Mouse (Mus musculus) neural tube, embryonic 11.5 days (tissue): ENCODE results near the gene Cpsf4l. TPM values are rescaled to one million over a fixed set of nuclear protein-coding genes. Genes with fewer than 3 reads are reported as not detected.
"Not testable (repeated sequence)": the region's sequence is repeated elsewhere in the genome, so short reads cannot be mapped to it uniquely, and the experiment has no call there.

Experiments used
- ATAC-seq: fragments of 200-750 bp; cut with Nextera tagmentation; 2 replicates; pipeline ENCODE4 v1.8.0; 2017; ENCODE audit warnings: moderate number of reproducible peaks, mild to moderate bottlenecking, moderate TSS enrichment, moderate library complexity; ENCODE audit not compliant: insufficient read depth, low FRiP score, low TSS enrichment
- DNase-seq: peaks from one replicate; pipeline ENCODE4 v3.0.0-alpha.2; 2015; ENCODE audit warnings: low spot score
- H3K27ac ChIP-seq: fragments of 300-500 bp; sonication (generic); 2 replicates; pipeline ENCODE4 v1.5.1; 2014; ENCODE audit warnings: low read depth, mild to moderate bottlenecking, low read length
- H3K27me3 ChIP-seq: fragments of 300-500 bp; sonication (generic); 2 replicates; pipeline ENCODE4 v1.6.1; 2014; ENCODE audit warnings: mild to moderate bottlenecking, low read length, mixed read lengths; ENCODE audit not compliant: control insufficient read depth, insufficient read depth
- H3K36me3 ChIP-seq: fragments of 300-500 bp; sonication (generic); 2 replicates; pipeline ENCODE4 v1.6.1; 2014; ENCODE audit warnings: mild to moderate bottlenecking, low read length, moderate library complexity, mixed read lengths; ENCODE audit not compliant: control insufficient read depth, insufficient read depth
- H3K4me1 ChIP-seq: fragments of 300-500 bp; sonication (generic); 2 replicates; pipeline ENCODE4 v1.6.1; 2014; ENCODE audit warnings: low read length, mixed read lengths; ENCODE audit not compliant: control insufficient read depth, insufficient read depth
- H3K4me2 ChIP-seq: fragments of 300-500 bp; sonication (generic); 2 replicates; pipeline ENCODE4 v1.6.1; 2014; ENCODE audit warnings: low read depth, mild to moderate bottlenecking, moderate library complexity
- H3K4me3 ChIP-seq: fragments of 300-500 bp; sonication (generic); 2 replicates; pipeline ENCODE4 v1.5.1; 2014; ENCODE audit warnings: low read depth, low read length
- H3K9ac ChIP-seq: fragments of 300-500 bp; sonication (generic); 2 replicates; pipeline ENCODE4 v1.6.1; 2014; ENCODE audit warnings: mild to moderate bottlenecking, low read length
- H3K9me3 ChIP-seq: fragments of 300-500 bp; sonication (generic); 2 replicates; pipeline ENCODE4 v1.6.1; 2016; ENCODE audit warnings: low read length; ENCODE audit not compliant: control insufficient read depth
- WGBS: fragments of 180-500 bp; shearing (Covaris S2); extraction: QIAGEN DNeasy Blood & Tissue Kit; methylation state at CpG from one replicate; pipeline ENCODE4 v1.1.7; 2014; 5-methylcytosine and 5-hydroxymethylcytosine counted together
- polyA plus RNA-seq: library from polyadenylated mRNA; unstranded; fragments of >200 nt; fragmentation: Nextera tagmentation; extraction: Ambion mirVana; gene quantifications from 2 replicates; pipeline ENCODE4 v1.2.1, GENCODE M21; 2014

Cpsf4l gene
- polyA plus RNA-seq, 1 experiment from 2014 or later, result 0.50 TPM

DNA sequence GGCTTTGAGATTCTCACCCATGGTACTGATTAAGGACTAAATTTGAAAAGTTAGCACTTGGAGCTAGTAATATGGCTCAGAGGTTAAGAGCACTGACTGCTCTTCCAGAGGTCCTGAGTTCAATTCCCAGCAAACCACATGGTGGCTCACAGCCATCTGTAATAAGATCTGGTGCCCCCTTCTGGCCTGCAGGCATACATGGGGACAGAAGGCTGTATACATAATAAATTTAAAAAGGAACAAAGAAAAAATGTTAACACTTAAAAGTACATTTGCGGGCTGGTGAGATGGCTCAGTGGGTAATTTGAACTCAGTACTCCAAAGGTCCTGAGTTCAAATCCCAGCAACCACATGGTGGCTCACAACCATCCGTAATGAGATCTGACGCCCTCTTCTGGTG lies 49.6 kb downstream of the Cpsf4l start:
- not testable (repeated sequence) for H3K9me3 ChIP-seq, H3K27me3 ChIP-seq, H3K4me1 ChIP-seq, H3K4me2 ChIP-seq, DNase-seq, H3K27ac ChIP-seq, H3K4me3 ChIP-seq, ATAC-seq, H3K9ac ChIP-seq
- 97% methylated on average over 3 of the region's 3 CpGs for WGBS
- peaks cover 19% of the 10 kb centered on the region for H3K36me3 ChIP-seq

DNA sequence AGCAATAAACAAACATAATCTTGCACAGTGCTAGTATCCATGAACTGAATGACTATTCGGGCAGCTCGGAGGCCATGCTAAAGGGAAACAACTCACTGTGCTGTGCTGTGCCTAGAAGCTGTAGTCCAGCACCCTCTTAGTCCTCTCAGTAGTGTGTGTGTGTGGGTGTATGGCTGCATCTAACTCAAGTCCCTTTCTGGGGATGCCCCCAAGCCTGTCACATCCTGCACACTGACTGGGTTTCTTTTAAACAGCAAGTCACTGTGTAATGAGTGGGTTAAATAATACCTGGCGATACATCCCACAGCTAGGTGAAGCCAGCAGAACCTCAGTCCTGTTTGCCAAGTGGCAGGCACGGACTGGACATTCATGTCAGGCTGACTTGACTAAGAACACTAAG lies 51.1 kb downstream of the Cpsf4l start:
- Histone ChIP-seq H3K4me2 (no peak overlapping the region), H3K36me3 (peaks cover 21% of the 10 kb centered on the region), H3K9ac (no peak overlapping the region), H3K4me3 (no peak overlapping the region), H3K27me3 (no peaks in the 10 kb centered on the region), H3K4me1 (no peaks in the 10 kb centered on the region), H3K9me3 (no peaks in the 10 kb centered on the region), H3K27ac (no peak overlapping the region)
- DNase-seq (no peak), ATAC-seq (no peak)
- WGBS, result 86% methylated on average over 4 of the region's 4 CpGs

DNA sequence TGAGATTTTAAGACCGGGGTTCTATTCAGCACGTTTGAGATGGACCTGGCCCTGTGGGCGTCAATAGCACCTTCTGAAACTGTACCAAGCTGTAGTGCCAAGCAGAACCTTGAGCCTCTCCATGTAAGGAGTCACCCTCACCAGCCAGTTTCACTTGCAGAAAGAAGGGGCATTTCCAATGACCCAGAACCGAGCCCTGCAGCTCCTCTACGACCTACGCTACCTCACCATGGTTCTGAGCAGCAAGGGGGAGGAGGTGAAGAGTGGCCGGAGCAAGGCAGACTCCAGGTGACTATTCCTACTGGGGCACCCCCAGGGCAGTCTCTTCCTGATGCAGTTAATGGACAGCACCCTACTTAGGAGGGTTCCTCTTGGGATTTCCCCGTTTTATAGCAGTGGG lies 51.5 kb downstream of the Cpsf4l start:
- Histone ChIP-seq H3K27ac (no peak overlapping the region), H3K4me1 (no peaks in the 10 kb centered on the region), H3K4me3 (no peak overlapping the region), H3K9me3 (no peaks in the 10 kb centered on the region), H3K4me2 (no peak overlapping the region), H3K27me3 (no peaks in the 10 kb centered on the region), H3K36me3 (peaks cover 22% of the 10 kb centered on the region), H3K9ac (no peak overlapping the region)
- no peak for ATAC-seq
- no peak for DNase-seq
- WGBS, result 89% methylated on average over 8 of the region's 8 CpGs

DNA sequence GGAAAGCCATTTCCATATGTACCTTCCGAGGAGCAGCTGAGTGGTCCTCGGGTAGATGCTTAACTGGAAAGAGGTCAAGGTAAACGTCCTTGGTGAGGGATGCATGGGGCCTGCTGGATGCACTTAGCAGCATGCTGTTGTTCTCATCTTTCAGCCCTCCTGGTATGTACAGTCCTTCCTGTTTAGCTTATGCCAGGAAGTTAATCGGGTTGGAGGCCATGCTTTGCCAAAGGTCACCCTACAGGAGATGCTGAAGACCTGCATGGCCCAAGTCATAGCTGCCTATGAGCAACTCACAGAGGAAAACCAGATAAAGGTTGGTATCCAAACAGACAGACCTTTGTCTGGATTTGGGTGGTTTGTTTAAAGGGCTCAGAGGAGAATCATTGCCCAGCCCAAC lies 52.6 kb downstream of the Cpsf4l start:
- no peak overlapping the region for H3K4me2 ChIP-seq
- ATAC-seq (no peak), DNase-seq (no peak)
- H3K4me3 ChIP-seq, result no peak overlapping the region
- 76% methylated on average over 4 of the region's 4 CpGs for WGBS
- H3K36me3 ChIP-seq, result peaks cover 20% of the 10 kb centered on the region
- no peak overlapping the region for H3K9ac ChIP-seq
- no peaks in the 10 kb centered on the region for H3K9me3 ChIP-seq
- H3K4me1 ChIP-seq, result no peaks in the 10 kb centered on the region
- H3K27me3 ChIP-seq, result no peaks in the 10 kb centered on the region
- H3K27ac ChIP-seq, result no peak overlapping the region

DNA sequence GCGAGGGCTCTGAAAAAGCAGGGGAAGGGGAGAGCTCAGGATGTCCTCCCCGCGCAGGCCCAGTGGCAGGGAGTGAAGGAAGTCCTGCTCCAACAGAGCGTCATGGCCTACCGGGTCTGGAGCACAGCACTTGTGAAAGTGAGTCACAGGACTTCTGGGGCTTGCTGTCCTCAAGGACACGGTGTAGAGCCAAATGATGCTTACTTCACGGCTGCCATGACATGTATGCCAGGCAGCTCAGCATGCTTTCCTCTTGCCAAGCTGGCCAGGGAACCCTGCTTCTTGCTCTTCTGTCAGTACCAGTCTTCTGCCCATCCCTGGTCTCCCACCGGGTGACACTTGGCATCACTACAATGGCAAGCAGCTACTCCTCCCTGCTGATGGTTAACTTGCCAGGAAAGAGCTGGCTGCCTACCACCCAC lies 53.3 kb downstream of the Cpsf4l start:
- Histone ChIP-seq H3K36me3 (peaks cover 17% of the 10 kb centered on the region), H3K4me2 (no peak overlapping the region), H3K27me3 (no peaks in the 10 kb centered on the region), H3K9me3 (no peaks in the 10 kb centered on the region), H3K4me1 (peaks cover 2% of the 10 kb centered on the region; the same call in 1 of the 2 replicates), H3K4me3 (no peak overlapping the region), H3K9ac (no peak overlapping the region), H3K27ac (no peak overlapping the region)
- ATAC-seq (no peak), DNase-seq (no peak)
- WGBS, result 91% methylated on average over 8 of the region's 8 CpGs

DNA sequence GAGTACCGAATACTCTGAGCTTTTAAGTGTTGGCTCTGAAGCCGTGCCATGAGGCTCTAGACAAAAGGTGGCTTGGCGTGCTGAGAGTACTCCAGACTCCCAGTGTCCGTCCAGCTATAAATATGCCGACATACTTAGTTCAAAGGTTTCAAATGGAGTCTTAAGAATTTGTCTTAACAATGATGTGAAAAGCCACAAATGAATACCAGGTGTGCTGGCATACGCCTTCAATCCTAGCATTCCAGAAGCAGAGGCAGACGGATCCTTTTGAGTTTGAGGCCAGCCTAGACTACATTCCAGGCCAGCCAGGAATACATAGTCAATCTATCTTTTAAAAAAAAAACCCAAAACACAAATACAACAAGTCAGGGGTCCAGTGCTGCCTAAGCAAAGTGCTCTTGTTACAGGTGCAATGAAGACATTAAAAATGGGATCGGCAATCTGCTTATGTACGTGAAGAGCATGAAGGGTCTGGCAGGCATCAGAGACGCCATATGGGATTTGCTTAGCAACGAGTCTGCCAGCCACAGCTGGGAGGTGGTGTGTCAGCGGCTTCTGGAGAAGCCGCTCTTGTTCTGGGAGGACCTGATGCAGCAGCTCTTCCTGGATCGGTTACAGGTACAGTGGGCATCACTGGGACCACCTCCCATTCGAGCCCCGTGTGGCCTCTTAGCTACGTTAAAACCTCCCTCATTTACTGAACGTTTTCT lies 55.1 kb downstream of the Cpsf4l start:
- WGBS, result 76% methylated on average over 18 of the region's 18 CpGs
- H3K9ac ChIP-seq, result no peak overlapping the region
- DNase-seq, result no peak
- no peak for ATAC-seq
- no peak overlapping the region for H3K4me3 ChIP-seq
- peaks cover 10% of the 10 kb centered on the region for H3K4me1 ChIP-seq
- H3K27ac ChIP-seq, result no peak overlapping the region
- peaks cover 13% of the 10 kb centered on the region for H3K36me3 ChIP-seq
- H3K9me3 ChIP-seq, result no peaks in the 10 kb centered on the region
- no peak overlapping the region for H3K4me2 ChIP-seq
- H3K27me3 ChIP-seq, result no peaks in the 10 kb centered on the region

DNA sequence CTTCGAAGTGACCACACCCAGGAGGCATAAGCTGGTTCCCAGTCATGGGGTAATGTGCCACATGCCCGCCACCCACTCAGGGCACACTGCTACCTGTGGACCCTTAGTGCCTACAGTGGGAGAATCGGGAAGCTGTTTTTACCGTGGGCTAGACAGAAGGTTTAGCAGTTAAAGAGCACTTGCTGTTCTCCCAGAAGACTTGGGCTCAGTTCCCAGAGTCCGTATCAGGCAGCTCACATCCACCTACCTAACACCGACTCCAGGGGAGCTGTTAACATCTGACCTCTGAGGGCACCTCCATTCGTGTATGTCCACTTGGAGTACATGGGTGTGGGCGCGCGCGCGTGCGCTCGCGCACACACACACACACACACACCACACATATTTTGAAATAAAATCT lies 55.7 kb downstream of the Cpsf4l start:
- WGBS, result 92% methylated on average over 15 of the region's 15 CpGs

DNA sequence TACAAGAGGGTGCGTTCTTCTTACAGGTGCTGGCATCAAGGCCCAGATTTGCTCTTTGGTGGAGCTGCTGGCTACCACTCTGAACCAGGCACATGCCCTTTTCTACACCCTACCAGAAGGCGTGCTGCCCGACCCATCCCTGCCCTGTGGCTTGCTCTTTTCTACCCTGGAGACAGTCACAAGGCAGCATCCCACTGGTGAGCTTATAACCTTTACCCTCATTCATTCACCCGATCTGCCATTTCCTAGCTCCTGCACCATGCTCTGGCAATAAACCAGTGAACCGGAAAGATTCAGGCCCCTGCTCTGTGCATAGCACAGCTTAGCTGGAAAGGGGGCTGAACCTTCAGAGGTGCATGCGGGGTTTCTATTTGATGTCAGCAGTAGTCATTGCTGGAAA lies 57.3 kb downstream of the Cpsf4l start:
- H3K4me1 ChIP-seq, result peaks cover 10% of the 10 kb centered on the region
- H3K36me3 ChIP-seq, result peaks cover 12% of the 10 kb centered on the region
- 88% methylated on average over 6 of the region's 6 CpGs for WGBS
- no peak overlapping the region for H3K9ac ChIP-seq
- H3K4me2 ChIP-seq, result no peak overlapping the region
- H3K4me3 ChIP-seq, result no peak overlapping the region
- H3K9me3 ChIP-seq, result no peaks in the 10 kb centered on the region
- DNase-seq (no peak), ATAC-seq (no peak)
- no peaks in the 10 kb centered on the region for H3K27me3 ChIP-seq
- 0 out of 2 replicates have a peak overlapping the region, but pooled peaks have one; percentile 17 for H3K27ac ChIP-seq

More for the DNA sequence above, 55.7 kb downstream of the Cpsf4l start:
- no peaks in the 10 kb centered on the region for H3K27me3 ChIP-seq
- H3K36me3 ChIP-seq, result peaks cover 13% of the 10 kb centered on the region
- peaks cover 10% of the 10 kb centered on the region for H3K4me1 ChIP-seq
- H3K9ac ChIP-seq, result no peak overlapping the region
- ATAC-seq (no peak), DNase-seq (no peak)
- H3K9me3 ChIP-seq, result no peaks in the 10 kb centered on the region
- H3K4me2 ChIP-seq, result no peak overlapping the region
- no peak overlapping the region for H3K4me3 ChIP-seq
- H3K27ac ChIP-seq, result no peak overlapping the region

DNA sequence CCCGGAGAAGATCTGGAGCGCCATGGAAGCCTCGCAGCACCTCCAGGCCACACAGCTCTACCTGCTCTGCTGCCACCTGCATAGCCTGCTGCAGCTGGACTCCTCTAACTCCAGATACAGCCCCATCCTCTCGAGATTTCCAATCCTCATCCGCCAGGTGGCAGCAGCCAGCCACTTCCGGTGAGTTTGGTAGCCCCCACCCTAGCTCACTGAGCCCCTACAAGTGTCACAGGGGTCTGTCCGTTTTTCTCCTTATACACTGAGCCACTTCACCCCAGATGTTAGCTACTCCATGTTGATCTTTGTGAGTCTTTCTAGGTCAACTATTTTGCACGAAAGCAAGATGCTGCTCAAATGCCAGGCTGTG lies 57.9 kb downstream of the Cpsf4l start:
- Histone ChIP-seq H3K4me3 (no peak overlapping the region), H3K4me2 (no peak overlapping the region), H3K27ac (peak overlapping the region; percentile 65), H3K4me1 (peaks cover 10% of the 10 kb centered on the region), H3K9ac (no peak overlapping the region), H3K36me3 (peaks cover 7% of the 10 kb centered on the region), H3K9me3 (no peaks in the 10 kb centered on the region), H3K27me3 (no peaks in the 10 kb centered on the region)
- WGBS, result 59% methylated on average over 8 of the region's 8 CpGs
- peak; percentile 59 for DNase-seq
- ATAC-seq, result no peak
